Mouse (Mus musculus): ENCODE data around the gene Dnaja3. TPM values are rescaled to one million over a fixed set of nuclear protein-coding genes. Genes with fewer than 3 reads are reported as not detected.

Dnaja3 gene
- total RNA-seq, 2 experiments from 2014 or later = 78.6 to 83.5 TPM

Other genes with a start within 250 kb of the Dnaja3 start
- gene Adcy9, start 219.5 kb upstream of the Dnaja3 start, total RNA-seq (2021) = 10 to 100 TPM; 34.3 to 36.1 TPM
- 10 to 100 TPM; 21.8 to 42.0 TPM for gene Srl, start 98.2 kb upstream of the Dnaja3 start, total RNA-seq (2021)
- 10 to 100 TPM; 16.6 to 19.2 TPM for gene Tfap4, start 80.1 kb upstream of the Dnaja3 start, total RNA-seq (2021)
- 10 to 100 TPM; 66.0 to 77.7 TPM for gene Glis2, start 45.3 kb upstream of the Dnaja3 start, total RNA-seq (2021)
- gene Pam16, start 15.0 kb upstream of the Dnaja3 start, total RNA-seq (2021) = 10 to 100 TPM; 68.8 to 72.6 TPM
- gene Vasn, start within 50 bp of the Dnaja3 start, total RNA-seq (2021) = 10 to 100 TPM; 15.7 to 18.8 TPM
- 10 to 100 TPM; 32.8 to 42.6 TPM for gene Coro7, start 39.8 kb downstream of the Dnaja3 start, total RNA-seq (2021)
- 10 to 100 TPM; 21.1 to 21.6 TPM for gene Nmral1, start 79.4 kb downstream of the Dnaja3 start, total RNA-seq (2021)
- gene Hmox2, start 86.4 kb downstream of the Dnaja3 start, total RNA-seq (2021) = 100 to 1,000 TPM in 1 of 2 experiments, 10 to 100 TPM in 1; 90.9 to 103 TPM
- 100 to 1,000 TPM; 144 to 161 TPM for gene Cdip1, start 150.3 kb downstream of the Dnaja3 start, total RNA-seq (2021)
- under 1 TPM in 1 of 2 experiments, not detected in 1; 0.11 TPM for gene 4930562C15Rik, start 195.4 kb downstream of the Dnaja3 start, total RNA-seq (2021)
- gene Ubald1, start 240.3 kb downstream of the Dnaja3 start, total RNA-seq (2021) = 10 to 100 TPM; 32.7 to 36.3 TPM
- gene Mgrn1, start 246.3 kb downstream of the Dnaja3 start, total RNA-seq (2021) = 10 to 100 TPM; 91.7 to 96.1 TPM